Mouse (Mus musculus): ENCODE data around the gene Narfl. TPM values are rescaled to one million over a fixed set of nuclear protein-coding genes. Genes with fewer than 3 reads are reported as not detected.

Narfl gene
- 27.8 and 30.9 TPM in 2 replicates for polyA plus RNA-seq (2015; fragmentation: Nextera tagmentation; extraction: Ambion mirVana)

DNA sequence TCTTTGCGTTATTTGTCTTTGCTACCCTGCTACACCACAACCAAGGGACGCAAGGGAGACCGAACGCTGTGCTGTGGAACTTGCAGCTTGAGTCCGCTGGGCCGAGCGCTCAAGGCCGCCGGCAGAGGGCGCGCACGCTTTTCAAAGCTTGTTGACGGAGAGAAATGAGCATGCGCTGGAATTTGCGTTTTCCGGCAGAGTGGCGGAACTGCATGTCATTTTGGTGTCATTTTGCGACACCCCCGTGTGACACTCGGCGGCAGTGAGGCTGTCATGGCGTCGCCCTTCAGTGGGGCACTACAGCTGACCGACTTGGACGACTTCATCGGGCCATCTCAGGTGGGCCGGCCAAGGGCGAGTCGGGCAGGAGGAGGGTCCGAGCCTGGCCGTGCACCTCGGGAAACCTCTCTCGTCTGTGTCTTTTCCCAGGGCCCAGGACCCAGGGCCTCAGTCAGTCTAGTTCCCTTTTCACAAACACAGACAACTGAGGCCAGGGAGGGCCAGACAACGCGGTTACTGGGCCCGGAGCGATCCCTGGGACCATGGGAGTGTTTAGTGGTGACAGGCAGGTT is at the start of gene Narfl:
Gene Narfl (plus strand): TSS at position 228 of the 572 bp plus-strand sequence.
- Histone ChIP-seq H3K4me3 (ENCODE audit: low read length) (peak within 1 kb of the TSS; percentile 64), H3K9me3 (ENCODE audit: control insufficient read depth, low read length) (no peaks in the 10 kb centered on the region), H3K36me3 (ENCODE audit: control insufficient read depth, insufficient read depth, low read length) (0 out of 2 replicates have a peak, but pooled peaks cover 2% of the 10 kb centered on the region), H3K4me1 (replicated peaks; ENCODE audit: control insufficient read depth, insufficient read depth, low read length) (peaks cover 7% of the 10 kb centered on the region), H3K27me3 (ENCODE audit: control insufficient read depth, insufficient read depth, low read depth, low read length) (no peaks in the 10 kb centered on the region), H3K4me2 (ENCODE audit: low read depth, low read length) (peak within 1 kb of the TSS; percentile 88), H3K27ac (ENCODE audit: low read length) (no peak within 1 kb of the TSS), H3K9ac (ENCODE audit: low read length) (peak within 1 kb of the TSS; percentile 84)
- WGBS: under 1% methylated on average over 37 of the region's 37 CpGs
- ATAC-seq (ENCODE audit: low read depth): peak; percentile 92

DNA sequence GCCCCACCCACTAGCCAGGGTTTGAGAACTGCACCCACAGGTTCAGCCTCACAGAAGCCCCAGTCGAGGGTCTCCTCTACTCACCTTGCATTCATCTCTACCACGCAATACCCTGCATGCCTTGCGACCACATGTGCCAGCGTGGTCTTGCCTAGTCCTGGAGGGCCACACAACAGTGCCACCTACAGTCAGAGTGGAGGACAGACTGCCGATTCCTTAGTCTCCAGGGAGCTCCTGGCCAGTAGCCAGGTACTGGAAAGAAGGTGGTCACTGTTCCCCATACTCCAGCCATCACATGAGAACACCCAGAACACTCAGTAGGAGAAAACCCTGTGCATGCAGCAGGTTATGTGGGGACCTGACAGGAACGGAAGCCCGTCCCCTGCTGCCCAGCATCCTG is 49.7 kb upstream of the Narfl start:
- Histone ChIP-seq H3K36me3 (ENCODE audit: control insufficient read depth, insufficient read depth, low read length) (peaks cover 19% of the 10 kb centered on the region), H3K9ac (ENCODE audit: low read length) (no peak overlapping the region), H3K4me2 (ENCODE audit: low read depth, low read length) (no peak overlapping the region), H3K4me1 (replicated peaks; ENCODE audit: control insufficient read depth, insufficient read depth, low read length) (peaks cover 15% of the 10 kb centered on the region), H3K27ac (ENCODE audit: low read length) (no peak overlapping the region), H3K4me3 (ENCODE audit: low read length) (no peak overlapping the region), H3K27me3 (ENCODE audit: control insufficient read depth, insufficient read depth, low read depth, low read length) (no peaks in the 10 kb centered on the region), H3K9me3 (ENCODE audit: control insufficient read depth, low read length) (no peaks in the 10 kb centered on the region)
- 69% methylated on average over 7 of the region's 7 CpGs for WGBS
- ATAC-seq (ENCODE audit: low read depth): no peak

DNA sequence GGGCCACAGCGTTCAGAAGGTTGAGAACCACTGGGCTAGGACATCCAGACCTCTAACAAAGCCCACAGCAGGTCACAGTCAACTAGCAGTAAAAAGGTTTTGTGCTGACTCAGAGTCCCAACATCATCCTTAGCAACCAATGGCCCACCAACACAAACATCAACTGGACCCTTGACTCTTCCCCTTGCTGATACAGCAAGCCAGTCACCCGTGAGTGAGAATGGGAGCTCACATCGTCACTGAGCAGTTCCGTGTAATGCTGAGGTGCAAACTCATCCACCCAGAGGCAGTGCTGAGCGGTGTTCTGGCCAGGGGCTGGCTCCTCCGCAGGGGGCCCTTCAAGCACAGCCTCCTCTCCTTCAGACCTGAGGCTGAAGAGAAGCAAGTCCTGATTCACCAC is 48.3 kb upstream of the Narfl start:
- no peak overlapping the region for H3K4me3 ChIP-seq (ENCODE audit: low read length)
- H3K27me3 ChIP-seq (ENCODE audit: control insufficient read depth, insufficient read depth, low read depth, low read length): no peaks in the 10 kb centered on the region
- peaks cover 15% of the 10 kb centered on the region for H3K4me1 ChIP-seq (replicated peaks; ENCODE audit: control insufficient read depth, insufficient read depth, low read length)
- WGBS: 84% methylated on average over 6 of the region's 6 CpGs
- H3K27ac ChIP-seq (ENCODE audit: low read length): no peak overlapping the region
- peaks cover 21% of the 10 kb centered on the region for H3K36me3 ChIP-seq (ENCODE audit: control insufficient read depth, insufficient read depth, low read length)
- H3K9me3 ChIP-seq (ENCODE audit: control insufficient read depth, low read length): no peaks in the 10 kb centered on the region
- ATAC-seq (ENCODE audit: low read depth): no peak
- H3K4me2 ChIP-seq (ENCODE audit: low read depth, low read length): no peak overlapping the region
- no peak overlapping the region for H3K9ac ChIP-seq (ENCODE audit: low read length)

GRCm38 (mm10) chr17:25727265-25728008 is 46.1 kb upstream of the Narfl start, which contains the start of the genes Chtf18 and Rpusd1:
Gene Chtf18 (minus strand): TSS chr17:25727419.
Gene Rpusd1 (plus strand): TSS chr17:25727670.
- WGBS: 1% methylated on average over 37 of the region's 37 CpGs
- H3K4me2 ChIP-seq (ENCODE audit: low read depth, low read length): peak within 1 kb of the TSS; percentile 96
- H3K36me3 ChIP-seq (ENCODE audit: control insufficient read depth, insufficient read depth, low read length): peaks cover 20% of the 10 kb centered on the region
- H3K27ac ChIP-seq (ENCODE audit: low read length): peak within 1 kb of the TSS; percentile 45
- peak within 1 kb of the TSS; percentile 79 for H3K4me3 ChIP-seq (ENCODE audit: low read length)
- ATAC-seq (ENCODE audit: low read depth): peak; percentile 99
- H3K4me1 ChIP-seq (replicated peaks; ENCODE audit: control insufficient read depth, insufficient read depth, low read length): peaks cover 15% of the 10 kb centered on the region
- H3K9me3 ChIP-seq (ENCODE audit: control insufficient read depth, low read length): no peaks in the 10 kb centered on the region
- peak within 1 kb of the TSS; percentile 93 for H3K9ac ChIP-seq (ENCODE audit: low read length)
- no peaks in the 10 kb centered on the region for H3K27me3 ChIP-seq (ENCODE audit: control insufficient read depth, insufficient read depth, low read depth, low read length)

DNA sequence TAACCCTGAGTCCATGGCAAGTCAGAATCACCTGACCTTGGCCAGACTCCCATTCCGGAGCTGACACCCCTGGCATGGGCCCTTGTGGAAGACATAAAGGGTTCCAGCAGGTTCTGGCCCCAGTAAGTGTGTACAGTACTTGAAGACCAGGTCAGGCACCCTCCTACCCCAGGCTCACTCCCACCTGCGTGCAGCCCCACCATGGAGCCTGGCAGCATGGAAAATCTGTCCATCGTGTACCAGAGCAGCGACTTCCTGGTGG is 45.6 kb upstream of the Narfl start:
- Histone ChIP-seq H3K4me2 (ENCODE audit: low read depth, low read length) (peak overlapping the region; percentile 96), H3K36me3 (ENCODE audit: control insufficient read depth, insufficient read depth, low read length) (peaks cover 17% of the 10 kb centered on the region), H3K4me3 (ENCODE audit: low read length) (peak overlapping the region; percentile 79), H3K27me3 (ENCODE audit: control insufficient read depth, insufficient read depth, low read depth, low read length) (no peaks in the 10 kb centered on the region), H3K9me3 (ENCODE audit: control insufficient read depth, low read length) (no peaks in the 10 kb centered on the region), H3K27ac (ENCODE audit: low read length) (peak overlapping the region; percentile 45), H3K4me1 (replicated peaks; ENCODE audit: control insufficient read depth, insufficient read depth, low read length) (peaks cover 15% of the 10 kb centered on the region), H3K9ac (ENCODE audit: low read length) (peak overlapping the region; percentile 93)
- ATAC-seq (ENCODE audit: low read depth): no peak
- WGBS: 11% methylated on average over 4 of the region's 4 CpGs

- Histone ChIP-seq H3K4me3 (ENCODE audit: low read length) (no peak overlapping the region), H3K4me2 (ENCODE audit: low read depth, low read length) (no peak overlapping the region), H3K27me3 (ENCODE audit: control insufficient read depth, insufficient read depth, low read depth, low read length) (no peaks in the 10 kb centered on the region), H3K9ac (ENCODE audit: low read length) (0 out of 2 replicates have a peak overlapping the region, but pooled peaks have one; percentile 4), H3K9me3 (ENCODE audit: control insufficient read depth, low read length) (no peaks in the 10 kb centered on the region), H3K27ac (ENCODE audit: low read length) (no peak overlapping the region), H3K36me3 (ENCODE audit: control insufficient read depth, insufficient read depth, low read length) (peaks cover 10% of the 10 kb centered on the region; the same call in 1 of the 2 replicates), H3K4me1 (replicated peaks; ENCODE audit: control insufficient read depth, insufficient read depth, low read length) (peaks cover 8% of the 10 kb centered on the region)
- WGBS: 12% methylated on average over 2 of the region's 2 CpGs
- ATAC-seq (ENCODE audit: low read depth): no peak
Measured at GRCm38 (mm10) chr17:25732082-25732481, 41.5 kb upstream of the Narfl start.

DNA sequence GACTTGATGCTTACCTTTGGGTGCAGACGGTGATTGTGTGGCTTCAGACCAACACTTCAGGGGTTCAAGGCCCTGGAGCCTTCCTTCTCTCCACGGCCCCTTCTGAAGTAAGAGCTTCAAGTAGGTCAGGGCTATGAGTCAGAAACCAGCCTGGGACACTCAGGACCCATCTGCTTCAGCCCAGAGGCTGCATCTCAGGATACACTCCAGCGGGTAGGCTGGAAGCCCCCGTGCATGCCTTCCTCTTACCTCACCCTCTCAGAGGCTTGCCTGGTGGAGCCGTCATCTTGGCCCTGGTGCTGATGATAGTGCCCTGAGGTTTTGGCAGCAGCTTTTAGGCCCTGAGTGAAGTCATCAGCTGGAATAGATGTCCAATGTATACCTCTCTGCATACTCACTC is 38.3 kb upstream of the Narfl start:
- Histone ChIP-seq H3K27ac (ENCODE audit: low read length) (peak overlapping the region; percentile 32; the same call in 1 of the 2 replicates), H3K36me3 (ENCODE audit: control insufficient read depth, insufficient read depth, low read length) (peaks cover 5% of the 10 kb centered on the region; the same call in 1 of the 2 replicates), H3K27me3 (ENCODE audit: control insufficient read depth, insufficient read depth, low read depth, low read length) (no peaks in the 10 kb centered on the region), H3K4me3 (ENCODE audit: low read length) (no peak overlapping the region), H3K9me3 (ENCODE audit: control insufficient read depth, low read length) (no peaks in the 10 kb centered on the region), H3K9ac (ENCODE audit: low read length) (no peak overlapping the region), H3K4me2 (ENCODE audit: low read depth, low read length) (no peak overlapping the region), H3K4me1 (replicated peaks; ENCODE audit: control insufficient read depth, insufficient read depth, low read length) (no peaks in the 10 kb centered on the region)
- ATAC-seq (ENCODE audit: low read depth): no peak
- WGBS: 72% methylated on average over 5 of the region's 5 CpGs

GRCm38 (mm10) chr17:25735745-25736144 is 37.8 kb upstream of the Narfl start, which contains the start of gene Mslnl:
Gene Mslnl (plus strand): TSS chr17:25736042.
- H3K4me3 ChIP-seq (ENCODE audit: low read length): no peak within 1 kb of the TSS
- no peaks in the 10 kb centered on the region for H3K9me3 ChIP-seq (ENCODE audit: control insufficient read depth, low read length)
- no peaks in the 10 kb centered on the region for H3K4me1 ChIP-seq (replicated peaks; ENCODE audit: control insufficient read depth, insufficient read depth, low read length)
- H3K4me2 ChIP-seq (ENCODE audit: low read depth, low read length): no peak within 1 kb of the TSS
- no peaks in the 10 kb centered on the region for H3K27me3 ChIP-seq (ENCODE audit: control insufficient read depth, insufficient read depth, low read depth, low read length)
- peak; percentile 67 for ATAC-seq (ENCODE audit: low read depth)
- 0 out of 2 replicates have a peak within 1 kb of the TSS, but pooled peaks have one; percentile 10 for H3K9ac ChIP-seq (ENCODE audit: low read length)
- peak within 1 kb of the TSS; percentile 32; the same call in 1 of the 2 replicates for H3K27ac ChIP-seq (ENCODE audit: low read length)
- H3K36me3 ChIP-seq (ENCODE audit: control insufficient read depth, insufficient read depth, low read length): no peaks in the 10 kb centered on the region; the same call in 1 of the 2 replicates
- WGBS: 57% methylated on average over 3 of the region's 3 CpGs

- 48% methylated on average over 7 of the region's 7 CpGs for WGBS
- peak overlapping the region; percentile 30; the same call in 1 of the 2 replicates for H3K27ac ChIP-seq (ENCODE audit: low read length)
- H3K4me2 ChIP-seq (ENCODE audit: low read depth, low read length): no peak overlapping the region
- H3K36me3 ChIP-seq (ENCODE audit: control insufficient read depth, insufficient read depth, low read length): no peaks in the 10 kb centered on the region
- H3K9me3 ChIP-seq (ENCODE audit: control insufficient read depth, low read length): no peaks in the 10 kb centered on the region
- H3K4me3 ChIP-seq (ENCODE audit: low read length): no peak overlapping the region
- H3K4me1 ChIP-seq (replicated peaks; ENCODE audit: control insufficient read depth, insufficient read depth, low read length): no peaks in the 10 kb centered on the region
- H3K9ac ChIP-seq (ENCODE audit: low read length): no peak overlapping the region
- peak; percentile 75 for ATAC-seq (ENCODE audit: low read depth)
- H3K27me3 ChIP-seq (ENCODE audit: control insufficient read depth, insufficient read depth, low read depth, low read length): no peaks in the 10 kb centered on the region
Measured at GRCm38 (mm10) chr17:25738861-25739260, 34.7 kb upstream of the Narfl start.
